Mouse (Mus musculus): ENCODE measurements around the gene Ezh1.

DNA sequence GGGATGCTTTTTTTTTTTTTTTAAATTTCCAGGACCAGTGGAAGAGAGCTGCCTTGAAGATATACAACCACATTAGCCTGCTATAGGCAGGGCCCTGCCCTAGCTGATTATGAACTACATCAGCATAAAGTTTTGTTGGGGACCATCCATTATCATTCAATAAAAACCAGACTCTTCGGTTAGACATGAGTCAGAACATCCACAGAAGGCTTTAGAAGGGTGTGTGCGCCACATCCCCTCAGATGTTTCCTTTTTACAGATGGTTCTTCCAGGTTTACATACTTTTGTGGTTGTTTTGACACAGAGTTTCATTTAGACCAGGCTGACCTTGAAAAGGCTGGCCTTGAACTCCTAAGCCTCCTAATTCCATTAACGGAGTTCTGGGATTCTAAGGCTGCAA is 1.9 kb downstream of the Ezh1 start:
- TF ChIP-seq CTCF (conservative IDR thresholded peaks at IDR 0.05; ENCODE audit: insufficient read depth, insufficient read length, low read depth, low read length) (no peak), POLR2A (IDR thresholded peaks at IDR 0.05; ENCODE audit: low read depth, low read length) (no peak)
